Mouse (Mus musculus): ENCODE measurements around the gene Clk2.
"Not testable (repeated sequence)": the region's sequence is repeated elsewhere in the genome, so short reads cannot be mapped to it uniquely, and the experiment has no call there.

Gene Clk2

DNA sequence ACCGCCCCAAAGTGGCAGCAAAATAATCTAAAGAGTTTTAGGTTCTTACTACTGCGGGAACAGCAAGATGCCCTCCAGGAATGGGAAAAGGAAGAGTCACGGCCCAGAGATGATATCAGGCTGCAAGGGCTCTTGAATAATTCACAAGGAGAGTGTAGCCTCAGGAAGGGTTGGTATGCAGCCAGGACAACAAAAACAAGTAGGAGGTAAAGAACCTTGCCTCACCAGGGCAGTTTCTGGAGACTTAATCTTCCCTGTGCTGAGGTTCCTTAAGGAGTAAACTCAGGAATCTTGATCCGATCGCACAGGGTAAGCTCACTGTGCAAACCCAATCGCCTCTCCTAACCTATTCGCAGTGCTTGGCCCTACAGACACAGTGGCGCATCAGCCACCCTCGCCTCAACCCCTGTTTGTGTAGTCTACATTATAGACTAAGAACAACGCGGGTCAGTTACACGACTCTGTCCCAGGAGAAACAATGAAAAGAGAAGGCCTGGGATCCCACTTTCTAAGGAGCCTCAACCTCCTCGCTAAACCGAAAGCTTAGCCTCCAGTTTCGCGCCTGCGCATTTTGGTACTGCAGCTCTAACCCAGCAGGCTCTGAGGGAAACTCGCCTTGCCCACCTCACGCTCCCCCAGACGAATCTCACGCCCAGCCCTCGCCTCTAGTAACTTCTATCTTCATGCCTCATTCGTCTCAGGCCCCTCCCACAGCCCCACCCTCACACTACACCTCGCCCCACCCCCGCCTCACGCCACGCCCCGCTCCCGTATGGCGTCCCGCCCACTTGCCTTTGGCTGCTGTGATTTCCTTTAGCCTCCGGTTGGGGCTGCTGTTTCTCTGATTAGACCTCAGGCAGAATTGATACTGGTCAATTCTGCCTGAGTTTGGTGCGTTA lies 31.6 kb downstream of the Clk2 start:
- DNase-seq, result peak; percentile 88

DNA sequence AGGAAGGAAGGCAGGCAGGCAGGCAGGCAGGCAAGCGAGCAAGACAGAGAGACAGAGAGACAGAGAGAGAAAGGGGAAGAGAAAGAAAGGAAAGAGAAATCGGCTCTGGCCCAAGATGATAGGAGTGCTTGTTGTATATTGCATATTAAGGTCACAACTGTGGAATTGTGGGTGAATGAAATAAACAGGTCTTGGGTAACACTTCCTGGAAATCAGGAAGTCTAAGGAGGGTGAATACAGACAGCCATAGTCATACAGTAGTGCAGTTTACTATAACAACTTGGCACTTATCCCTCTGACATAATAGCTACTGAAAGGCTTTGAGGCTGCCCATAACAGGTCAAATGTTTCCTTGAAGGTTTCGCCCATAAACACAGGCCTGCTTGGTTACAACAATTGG lies 35.2 kb downstream of the Clk2 start:
- no peak for DNase-seq

DNA sequence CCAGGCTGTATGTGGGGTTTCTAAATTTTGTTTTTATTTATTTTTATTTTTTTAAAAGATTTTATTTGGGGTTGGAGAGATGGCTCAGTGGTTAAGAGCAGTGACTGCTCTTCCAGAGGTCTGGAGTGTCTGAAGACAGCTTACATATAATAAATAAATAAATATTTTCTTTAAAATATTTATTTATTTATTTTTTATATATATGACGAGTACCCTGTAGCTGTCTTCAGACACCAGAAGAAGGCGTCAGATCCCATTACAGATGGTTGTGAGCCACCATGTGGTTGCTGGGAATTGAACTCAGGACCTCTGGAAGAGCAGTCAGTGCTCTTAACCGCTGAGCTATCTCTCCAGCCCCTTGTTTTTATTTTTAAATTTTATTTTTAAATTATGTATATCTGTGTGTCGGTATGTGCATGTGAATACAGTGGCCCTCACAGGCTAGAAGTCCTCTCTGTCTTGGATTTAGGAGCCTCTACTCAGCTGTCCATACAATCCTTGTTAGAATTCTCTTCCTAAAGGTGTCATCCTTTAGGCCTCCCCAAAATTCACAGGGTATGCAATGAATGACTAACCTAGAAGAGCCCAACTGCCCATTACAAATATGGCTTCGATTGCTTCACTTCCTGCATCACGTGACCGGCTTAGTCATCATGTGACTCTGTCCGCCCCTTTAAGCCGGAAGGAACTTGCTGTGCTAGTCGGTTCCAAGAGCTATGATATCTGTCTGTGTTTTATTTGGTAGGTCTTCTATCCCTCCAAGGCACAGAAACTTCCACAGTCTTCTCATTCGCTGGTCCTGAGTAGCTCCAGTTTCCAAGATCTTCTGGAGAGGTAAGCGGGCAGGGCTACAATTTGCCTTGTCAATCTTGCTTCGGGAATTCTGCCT lies 37.9 kb downstream of the Clk2 start, which contains the start of gene Gba:
Gene Gba (plus strand): TSS at position 676 of the 889 bp plus-strand sequence.
- DNase-seq, result peak; percentile 91

DNA sequence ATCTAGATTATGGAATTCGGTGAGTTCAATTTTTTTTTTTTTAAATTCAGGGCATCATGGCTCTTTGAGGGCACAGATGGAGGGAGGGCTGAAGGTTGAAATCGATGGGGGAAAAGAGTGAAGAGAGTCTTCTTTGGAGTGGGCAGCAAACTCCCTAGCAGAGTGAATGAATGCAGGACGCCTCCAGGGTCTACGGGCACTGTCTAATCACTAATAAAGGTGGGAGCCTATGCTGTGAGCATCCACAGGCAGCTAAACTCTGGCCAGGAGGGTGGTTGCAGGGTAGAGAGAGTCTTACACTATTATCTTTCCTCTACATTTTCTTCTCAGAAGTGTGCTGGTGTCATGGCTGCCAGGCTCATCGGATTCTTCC lies 38.5 kb downstream of the Clk2 start:
- DNase-seq, result no peak

DNA sequence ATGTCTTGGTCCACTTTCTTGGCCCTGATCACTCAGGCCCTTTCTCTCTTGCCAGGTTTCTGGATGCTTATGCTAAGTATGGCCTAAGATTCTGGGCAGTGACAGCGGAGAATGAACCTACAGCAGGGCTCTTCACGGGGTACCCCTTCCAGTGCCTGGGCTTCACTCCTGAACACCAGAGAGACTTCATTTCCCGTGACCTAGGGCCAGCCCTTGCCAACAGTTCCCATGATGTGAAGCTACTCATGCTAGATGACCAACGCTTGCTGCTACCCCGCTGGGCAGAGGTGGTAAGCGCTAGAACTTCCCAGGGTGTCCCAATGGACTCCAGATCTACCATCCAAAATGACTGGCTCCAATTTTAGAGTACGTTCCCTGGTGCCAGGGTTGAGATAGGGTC lies 41.5 kb downstream of the Clk2 start:
- no peak for DNase-seq

DNA sequence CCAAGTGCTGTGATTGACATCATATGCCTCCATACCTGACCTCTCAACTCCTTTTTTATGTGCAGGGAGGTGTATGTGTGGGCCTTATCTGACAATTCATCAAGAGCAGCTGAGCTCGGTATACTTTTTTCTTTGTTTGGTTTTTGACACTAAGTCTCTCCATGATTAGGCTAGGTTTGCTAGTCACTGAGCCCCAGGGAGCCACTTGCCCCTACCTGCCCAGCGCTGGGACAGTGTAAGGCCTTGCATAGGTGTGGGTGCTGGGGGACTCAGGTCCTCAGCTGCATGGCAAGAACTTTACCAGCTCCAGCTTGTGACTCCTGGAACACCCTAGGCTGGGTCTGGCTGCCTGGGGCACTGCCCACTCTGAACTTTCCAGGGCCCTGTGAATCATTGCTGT lies 42.1 kb downstream of the Clk2 start:
- no peak for DNase-seq

DNA sequence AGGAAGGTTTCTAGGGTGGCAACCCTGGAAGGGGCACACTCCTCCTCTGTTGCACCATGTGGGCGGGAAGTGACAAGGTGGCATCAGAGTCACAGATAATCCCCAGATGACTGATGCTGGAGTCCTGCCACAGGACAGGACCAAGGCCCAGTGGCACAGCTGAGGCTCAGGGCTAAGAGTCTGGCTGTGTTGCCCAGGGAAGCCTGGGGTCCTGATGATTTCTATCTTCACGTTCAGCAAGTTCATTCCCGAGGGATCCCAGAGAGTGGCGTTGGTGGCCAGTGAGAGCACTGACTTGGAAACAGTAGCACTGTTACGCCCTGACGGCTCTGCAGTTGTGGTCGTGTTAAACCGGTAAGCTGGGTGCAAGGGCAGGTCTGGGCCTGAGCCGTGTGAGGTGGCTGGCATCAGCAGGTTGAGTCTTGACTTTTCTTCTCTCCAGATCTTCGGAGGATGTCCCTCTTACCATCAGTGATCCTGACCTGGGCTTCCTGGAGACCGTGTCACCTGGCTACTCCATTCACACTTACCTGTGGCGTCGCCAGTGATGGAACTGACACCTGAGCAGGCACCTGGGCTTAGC lies 43.6 kb downstream of the Clk2 start:
- DNase-seq, result no peak

DNA sequence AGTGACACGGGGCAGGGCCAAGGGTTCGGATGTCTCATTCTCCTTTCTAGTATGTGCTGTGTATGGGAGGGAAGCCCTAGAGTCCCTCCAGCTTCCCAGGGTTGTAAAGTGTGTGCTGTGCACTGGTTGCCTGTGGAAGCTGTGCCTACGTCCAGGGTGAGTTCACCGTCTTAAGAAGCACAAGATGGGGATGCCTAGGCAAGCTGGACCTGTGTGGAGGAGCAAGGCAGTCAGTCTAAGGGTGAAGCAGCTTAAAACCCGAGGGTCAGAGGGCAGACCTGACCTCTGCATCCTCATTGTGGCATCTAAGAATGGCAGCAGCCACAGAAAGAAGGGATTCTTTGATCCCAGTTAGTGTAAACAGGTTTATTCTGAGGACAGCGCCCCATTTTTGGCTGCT lies 44.1 kb downstream of the Clk2 start:
- DNase-seq, result no peak

DNA sequence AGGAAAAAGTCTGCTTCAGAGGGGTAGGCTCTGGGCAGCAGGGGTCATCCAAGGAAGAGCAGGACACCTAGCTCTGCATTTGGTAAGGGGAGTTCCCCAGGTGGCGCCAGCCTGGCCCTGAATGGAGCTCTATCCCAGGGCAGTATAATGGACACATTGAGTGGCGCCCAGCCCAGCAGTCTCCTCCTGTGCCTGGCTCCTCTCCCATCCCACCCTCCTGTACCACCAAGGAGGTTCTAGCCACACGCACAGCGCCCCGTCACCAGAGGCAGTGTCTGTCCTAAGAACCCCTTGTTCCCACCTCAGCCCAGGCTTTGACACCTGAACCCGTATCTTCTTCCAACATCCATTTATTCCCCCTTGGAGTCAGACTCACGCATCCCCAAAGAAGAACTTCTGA lies 45.1 kb downstream of the Clk2 start:
- no peak for DNase-seq

DNA sequence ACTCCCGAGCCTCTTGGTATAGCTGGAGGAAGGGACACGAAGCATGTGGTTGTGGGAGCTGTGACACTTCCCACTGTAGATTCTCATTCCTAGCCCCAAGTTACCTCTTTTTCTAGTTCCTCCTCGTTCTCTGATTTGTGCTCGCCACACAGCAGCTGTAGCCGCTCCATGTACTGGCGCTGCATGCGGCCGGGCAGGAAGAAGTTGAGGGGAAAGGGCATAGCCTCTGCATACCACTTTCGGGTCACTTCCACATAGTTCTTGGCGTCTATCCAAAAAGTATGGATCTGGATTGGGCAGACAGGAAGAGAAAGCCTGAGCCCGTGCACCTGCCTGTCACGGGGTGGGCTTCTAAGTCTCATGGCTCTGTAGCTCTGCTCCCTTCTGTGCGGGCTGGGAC lies 45.6 kb downstream of the Clk2 start:
- no peak for DNase-seq

DNA sequence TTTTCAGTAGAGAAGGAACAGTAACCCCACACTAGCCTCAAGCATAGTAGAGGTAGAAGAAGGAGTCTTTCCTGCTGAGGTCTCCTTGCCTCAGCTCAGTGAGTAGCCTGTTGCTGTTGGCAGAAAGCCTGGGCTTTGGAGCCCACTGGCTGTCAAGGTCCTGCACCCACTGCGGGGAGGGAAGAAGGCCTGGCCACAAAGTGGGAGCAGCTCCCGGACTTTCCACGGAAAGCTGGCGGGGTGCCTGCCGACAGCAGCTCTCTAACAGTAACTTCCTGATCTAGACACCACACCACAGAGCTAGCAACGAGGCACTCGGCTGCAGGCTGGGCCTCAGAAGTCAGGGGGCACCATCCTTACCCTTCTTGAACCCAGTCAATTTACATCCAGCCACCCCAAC lies 46.1 kb downstream of the Clk2 start:
- DNase-seq, result no peak

DNA sequence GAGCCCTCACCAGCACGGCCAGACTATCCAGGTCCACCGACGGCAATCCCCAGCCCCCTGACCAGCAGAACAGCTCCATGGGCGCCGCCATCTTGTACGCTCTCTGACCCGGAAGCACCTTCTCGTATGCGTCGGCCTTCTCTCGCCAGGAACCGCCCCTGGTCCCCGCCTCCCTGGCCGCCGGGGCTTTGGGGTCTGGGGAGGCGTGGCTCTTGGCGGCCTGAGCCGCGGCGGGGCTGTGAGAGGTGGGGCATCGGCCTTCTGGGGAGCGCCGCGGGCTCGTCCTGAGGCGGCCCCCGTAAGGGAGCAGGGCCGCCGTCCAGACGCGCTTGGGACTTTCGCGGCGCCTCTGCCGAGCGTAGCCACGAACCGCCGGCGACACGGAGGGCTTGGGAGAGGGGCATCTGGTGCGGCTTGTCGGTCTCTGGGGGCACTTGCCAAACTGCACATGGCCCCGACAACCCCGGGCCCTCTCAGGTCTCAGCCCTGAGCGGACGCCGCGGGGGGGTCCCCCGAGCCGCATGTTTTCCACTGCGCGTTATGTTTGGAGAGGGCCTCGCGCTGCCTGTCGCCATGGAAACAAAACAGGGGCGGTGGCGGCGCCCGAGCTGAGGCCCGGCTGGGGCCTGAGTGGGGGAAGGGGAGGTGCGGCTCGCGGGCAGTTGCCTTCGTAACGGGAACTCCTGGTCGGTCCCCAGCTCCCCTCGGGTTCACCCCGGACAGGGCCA lies 49.4 kb downstream of the Clk2 start:
- peak; percentile 93 for DNase-seq

DNA sequence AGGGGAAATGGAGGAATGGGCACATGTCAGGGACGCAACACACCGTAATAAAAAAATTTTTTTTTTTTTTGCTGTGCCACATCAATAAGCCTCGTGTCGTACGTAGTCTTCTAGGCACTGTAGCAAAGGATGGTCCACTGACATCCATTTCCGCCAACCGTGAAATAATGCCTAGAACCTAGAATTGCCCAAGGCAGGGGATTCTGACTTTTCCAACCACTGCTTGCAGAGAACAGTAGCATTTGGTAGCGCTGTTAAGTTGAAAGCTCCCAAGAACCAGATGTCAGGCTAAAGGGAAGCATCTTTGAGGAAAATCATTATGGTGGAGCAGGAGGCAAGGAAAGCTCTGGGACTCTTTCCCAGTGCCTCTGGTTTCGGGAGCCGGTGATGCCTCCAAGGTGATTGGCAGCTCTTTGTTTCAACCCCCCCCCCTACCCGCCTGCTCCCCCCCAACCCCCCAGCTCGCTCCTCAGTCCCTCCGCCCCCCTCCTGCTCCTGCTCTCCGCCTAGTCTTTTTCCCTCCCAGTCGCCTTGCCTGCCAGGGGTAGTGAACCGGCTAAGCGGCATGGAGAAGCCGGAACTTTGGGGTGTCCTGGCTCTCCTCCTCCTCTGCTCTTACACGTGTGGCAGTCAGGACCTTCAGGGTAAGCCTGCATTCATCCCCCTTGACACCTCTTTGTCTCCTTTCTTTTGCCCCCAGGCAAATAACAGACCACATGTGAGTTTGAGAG lies 50.3 kb downstream of the Clk2 start, which contains the start of gene Thbs3:
Gene Thbs3 (plus strand): TSS at position 500 of the 731 bp plus-strand sequence.
- no peak for DNase-seq

DNA sequence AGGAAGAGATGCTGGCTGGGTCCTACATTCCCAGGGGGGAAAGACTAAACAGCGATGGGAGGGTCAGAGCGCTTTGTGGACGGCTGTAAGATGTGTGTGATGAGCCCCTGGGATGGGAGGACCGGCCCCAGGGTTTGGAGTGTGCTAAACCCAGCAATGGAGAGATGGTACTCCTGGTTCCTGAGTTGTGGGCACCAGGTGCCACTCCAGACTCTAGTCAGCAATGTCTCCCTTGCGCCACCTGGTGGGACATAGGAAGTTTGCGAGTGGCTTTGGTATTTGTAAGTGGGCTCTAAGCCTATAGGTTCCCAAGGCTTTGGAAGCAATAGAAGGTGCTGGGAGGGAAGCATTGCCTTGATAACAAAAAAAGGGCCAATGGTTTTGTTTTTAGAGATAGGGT lies 51.3 kb downstream of the Clk2 start:
- peak; percentile 89 for DNase-seq

DNA sequence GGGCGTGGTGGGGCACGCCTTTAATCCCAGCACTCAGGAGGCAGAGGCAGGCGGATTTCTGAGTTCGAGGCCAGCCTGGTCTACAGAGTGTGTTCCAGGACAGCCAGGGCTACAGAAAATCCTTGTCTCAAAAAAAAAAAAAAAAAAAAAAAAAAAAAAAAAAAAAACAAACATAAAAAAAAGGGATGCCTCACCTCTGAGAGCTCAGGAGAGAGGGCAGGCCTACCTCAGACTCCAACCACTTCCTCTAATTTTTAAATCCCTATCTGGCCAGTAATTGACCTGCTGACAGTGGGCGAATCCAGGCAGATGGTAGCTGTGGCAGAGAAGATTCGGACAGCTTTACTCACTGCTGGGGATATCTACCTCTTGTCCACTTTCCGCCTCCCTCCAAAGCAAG lies 51.8 kb downstream of the Clk2 start:
- DNase-seq, result not testable (repeated sequence)

DNA sequence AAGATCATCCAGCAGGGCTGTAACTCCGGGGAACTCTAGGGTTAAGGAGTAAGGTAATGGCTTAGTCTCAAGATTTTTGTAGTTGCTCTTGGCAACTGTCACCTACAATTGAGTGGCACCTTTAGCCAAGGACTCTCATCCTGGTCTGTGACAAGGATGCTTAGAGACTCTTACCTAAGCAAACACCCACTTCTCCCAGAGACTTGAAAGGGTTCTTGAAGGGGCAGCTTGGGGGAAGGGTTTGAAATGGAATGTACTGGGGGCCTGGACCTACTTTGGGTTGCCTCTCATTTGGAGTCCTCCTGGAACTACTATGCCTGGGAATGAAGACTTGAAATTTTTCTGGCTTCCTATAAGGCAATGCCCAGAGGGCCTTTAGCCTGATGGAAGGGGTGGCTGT lies 53.7 kb downstream of the Clk2 start:
- DNase-seq, result no peak

DNA sequence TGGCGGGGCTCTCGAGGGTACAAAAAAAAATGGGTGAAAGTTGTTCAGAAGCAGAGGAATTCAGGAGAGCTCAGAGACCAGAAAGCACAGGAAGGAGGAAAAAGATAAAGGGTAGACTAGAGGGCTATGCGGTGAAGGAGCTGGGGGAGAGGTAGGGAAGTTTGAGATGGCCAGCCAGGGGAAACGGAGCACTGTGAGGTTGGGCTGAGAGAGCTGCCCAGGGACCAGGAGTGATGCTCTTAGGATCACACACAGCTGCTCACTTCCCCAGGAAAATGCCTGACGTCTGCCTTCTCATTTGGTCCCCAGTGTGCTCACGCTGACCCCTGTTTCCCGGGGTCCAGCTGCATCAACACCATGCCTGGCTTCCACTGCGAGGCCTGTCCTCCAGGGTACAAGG lies 55.0 kb downstream of the Clk2 start:
- DNase-seq, result no peak

DNA sequence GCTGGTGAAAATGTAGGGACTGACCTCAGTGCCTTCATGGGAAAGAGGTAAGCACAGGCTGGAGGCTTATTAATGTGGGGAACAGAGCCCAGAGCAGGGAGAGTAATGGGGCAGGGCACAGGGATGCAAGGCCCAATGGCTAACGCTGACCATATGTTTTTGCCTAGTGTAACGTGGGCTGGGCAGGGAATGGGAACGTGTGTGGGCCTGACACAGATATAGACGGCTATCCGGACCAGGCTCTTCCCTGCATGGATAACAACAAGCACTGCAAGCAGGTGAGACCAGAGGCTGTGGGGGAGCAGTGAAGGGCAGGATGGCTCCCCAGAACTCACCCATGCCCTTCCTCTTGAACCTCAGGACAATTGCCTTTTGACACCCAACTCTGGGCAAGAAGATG lies 56.6 kb downstream of the Clk2 start:
- no peak for DNase-seq

DNA sequence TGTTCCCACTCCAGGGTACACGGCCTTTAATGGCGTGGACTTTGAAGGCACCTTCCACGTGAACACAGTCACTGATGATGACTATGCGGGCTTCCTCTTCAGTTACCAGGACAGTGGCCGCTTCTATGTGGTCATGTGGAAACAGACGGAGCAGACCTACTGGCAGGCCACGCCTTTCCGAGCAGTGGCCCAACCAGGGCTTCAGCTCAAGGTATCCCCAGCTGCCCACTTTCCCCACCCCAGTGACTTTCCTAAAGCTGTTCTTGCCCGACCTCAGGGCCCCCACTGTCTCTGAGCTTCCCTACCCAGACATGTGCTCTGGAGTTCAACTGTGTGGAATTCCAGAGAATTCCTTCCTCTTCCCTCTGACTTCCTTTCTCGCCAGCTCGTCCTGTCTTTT lies 60.2 kb downstream of the Clk2 start:
- DNase-seq, result no peak

DNA sequence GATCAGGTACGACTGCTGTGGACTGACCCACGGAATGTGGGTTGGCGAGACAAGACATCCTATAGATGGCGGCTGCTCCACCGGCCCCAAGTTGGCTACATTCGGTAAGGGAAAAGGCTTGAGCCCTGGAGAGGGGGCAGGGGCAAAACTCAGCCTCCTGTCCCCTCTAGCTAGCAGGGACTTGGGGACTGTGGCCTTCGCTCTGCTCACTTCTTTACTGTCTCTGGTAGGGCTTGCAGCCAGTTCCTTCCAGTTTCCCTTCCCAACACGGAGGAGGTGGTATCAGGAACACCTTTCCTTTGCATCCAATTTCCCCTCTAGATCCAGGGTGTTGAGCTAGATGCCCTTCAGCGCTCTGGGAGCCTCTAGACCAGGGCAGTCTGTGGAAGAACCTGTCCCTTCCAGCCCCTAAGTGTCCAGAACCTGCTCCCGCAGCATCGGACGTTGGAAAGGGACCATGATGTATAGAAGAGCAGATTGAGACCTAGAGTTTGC lies 60.8 kb downstream of the Clk2 start:
- no peak for DNase-seq

DNA sequence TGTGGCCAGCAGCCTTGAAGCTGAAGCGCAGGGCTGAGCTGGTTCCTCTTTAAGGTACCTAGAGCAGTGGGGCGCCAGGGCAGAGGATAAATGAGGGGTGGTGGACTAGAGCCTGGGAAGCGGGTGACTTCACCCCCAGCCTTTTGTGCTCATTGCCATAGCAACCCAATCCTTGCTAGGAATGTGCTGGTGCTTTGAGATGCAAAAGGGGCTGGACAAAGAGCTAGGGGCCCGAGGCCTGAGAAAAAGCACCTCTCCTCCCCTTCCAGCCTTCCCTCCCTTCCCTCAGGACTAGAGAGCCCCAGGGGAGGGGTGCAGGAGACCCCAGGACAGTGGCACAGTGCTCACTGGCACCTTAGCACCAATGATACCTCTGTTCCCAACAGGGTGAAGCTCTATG lies 61.3 kb downstream of the Clk2 start:
- no peak for DNase-seq

DNA sequence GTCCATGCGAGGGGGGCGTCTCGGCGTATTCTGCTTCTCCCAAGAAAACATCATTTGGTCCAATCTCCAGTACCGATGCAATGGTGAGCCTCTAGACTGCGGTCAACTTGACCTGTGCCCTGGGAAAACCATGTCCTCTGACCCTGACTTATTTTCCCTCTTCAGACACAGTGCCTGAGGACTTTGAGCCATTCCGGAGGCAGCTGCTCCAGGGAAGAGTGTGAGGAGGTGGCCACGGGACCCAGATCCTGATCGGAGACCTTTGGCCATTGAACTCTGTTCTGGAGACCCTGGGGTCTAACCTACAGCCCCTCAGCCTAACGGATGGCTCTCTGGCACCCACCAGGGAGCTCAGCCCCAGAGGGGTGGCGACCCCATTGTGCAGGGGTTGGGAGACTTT lies 61.8 kb downstream of the Clk2 start:
- DNase-seq, result no peak
